Mouse (Mus musculus) layer of hippocampus, adult 2 months (tissue): ENCODE data around the gene Pip4p1. TPM values are rescaled to one million over a fixed set of nuclear protein-coding genes. Genes with fewer than 3 reads are reported as not detected.
"Not testable (repeated sequence)": the region's sequence is repeated elsewhere in the genome, so short reads cannot be mapped to it uniquely, and the experiment has no call there.

Experiments
- DNase-seq, 2 experiments: peaks; one replicate each; pipeline ENCODE4 v3.0.0; 2022; ENCODE audit warnings: low spot score in 2 of 2
- H3K27ac ChIP-seq: fragments of 200-600 bp; 2 replicates; pipeline ENCODE4 v1.8.1; 2022
- H3K4me3 ChIP-seq: fragments of 200-600 bp; 2 replicates; pipeline ENCODE4 v1.8.1; 2022; ENCODE audit warnings: mild to moderate bottlenecking
- CTCF ChIP-seq: fragments of 200-600 bp; conservative IDR thresholded peaks from 2 replicates; pipeline ENCODE4 v1.8.1; 2022; ENCODE audit warnings: antibody characterized with exemption, mild to moderate bottlenecking, moderate library complexity
- total RNA-seq, 2 experiments: library from RNA; stranded (reverse); gene quantifications; 2 replicates each; pipeline ENCODE4 v1.2.3; 2021

Gene Pip4p1
- total RNA-seq, 2 experiments from 2014 or later = 92.9 to 95.6 TPM

- H3K27ac ChIP-seq = peak within 1 kb of the TSS; percentile 53; the same call in 1 of the 2 replicates
- peak within 1 kb of the TSS; percentile 39 for H3K4me3 ChIP-seq
- peak in 1 of 2 experiments; percentile 48 for DNase-seq
- TF ChIP-seq CTCF = peak; percentile 55
Observed at GRCm38 (mm10) chr14:50955942-50956508, 25.4 kb upstream of the Pip4p1 start, which contains the start of gene Pnp2. Gene Pnp2, plus strand, starts transcription at chr14:50955992.

- Histone ChIP-seq H3K27ac (no peak overlapping the region), H3K4me3 (no peak overlapping the region)
- DNase-seq = no peak
- no peak for TF ChIP-seq CTCF
Observed at GRCm38 (mm10) chr14:50955487-50955886, 24.8 kb upstream of the Pip4p1 start.

- Histone ChIP-seq H3K27ac (peak overlapping the region; percentile 87; the same call in 1 of the 2 replicates), H3K4me3 (peak overlapping the region; percentile 68)
- not testable (repeated sequence) for DNase-seq
Observed at GRCm38 (mm10) chr14:50945526-50945925, 14.9 kb upstream of the Pip4p1 start.

GRCm38 (mm10) chr14:50945081-50945480 lies 14.4 kb upstream of the Pip4p1 start:
- H3K4me3 ChIP-seq = peak overlapping the region; percentile 68
- H3K27ac ChIP-seq = peak overlapping the region; percentile 87
- not testable (repeated sequence) for DNase-seq

GRCm38 (mm10) chr14:50944668-50945033 lies 14.0 kb upstream of the Pip4p1 start:
- TF ChIP-seq CTCF = peak; percentile 66
- not testable (repeated sequence) for DNase-seq
- Histone ChIP-seq H3K27ac (peak overlapping the region; percentile 87), H3K4me3 (peak overlapping the region; percentile 68)

GRCm38 (mm10) chr14:50943932-50944667 lies 13.4 kb upstream of the Pip4p1 start, which contains the start of gene Gm49342:
Gene Gm49342, plus strand, starts transcription at chr14:50944517.
- peak within 1 kb of the TSS; percentile 87 for H3K27ac ChIP-seq
- peak; percentile 83 to 85 for DNase-seq
- no peak for TF ChIP-seq CTCF
- H3K4me3 ChIP-seq = peak within 1 kb of the TSS; percentile 68

- no peak for DNase-seq
- Histone ChIP-seq H3K27ac (no peak overlapping the region), H3K4me3 (no peak overlapping the region)
- no peak for TF ChIP-seq CTCF
Observed at GRCm38 (mm10) chr14:50938940-50939339, 8.3 kb upstream of the Pip4p1 start.

GRCm38 (mm10) chr14:50938119-50938908 lies 7.7 kb upstream of the Pip4p1 start:
- H3K4me3 ChIP-seq = no peak overlapping the region
- TF ChIP-seq CTCF = no peak
- no peak for DNase-seq
- H3K27ac ChIP-seq = no peak overlapping the region

- no peak for TF ChIP-seq CTCF
- Histone ChIP-seq H3K27ac (no peak overlapping the region), H3K4me3 (no peak overlapping the region)
- no peak for DNase-seq
Observed at GRCm38 (mm10) chr14:50936649-50937048, 6.0 kb upstream of the Pip4p1 start.

- peak overlapping the region; percentile 99 for H3K4me3 ChIP-seq
- DNase-seq = no peak
- peak overlapping the region; percentile 85 for H3K27ac ChIP-seq
- TF ChIP-seq CTCF = no peak
Observed at GRCm38 (mm10) chr14:50931493-50932020, 901 bp upstream of the Pip4p1 start.

- DNase-seq = peak in 1 of 2 experiments; percentile 53
- peak overlapping the region; percentile 99 for H3K4me3 ChIP-seq
- no peak for TF ChIP-seq CTCF
- H3K27ac ChIP-seq = peak overlapping the region; percentile 98
Observed at GRCm38 (mm10) chr14:50930377-50930753, 291 bp downstream of the Pip4p1 start.

- TF ChIP-seq CTCF = no peak
- H3K27ac ChIP-seq = peak overlapping the region; percentile 98
- DNase-seq = no peak
- peak overlapping the region; percentile 99 for H3K4me3 ChIP-seq
Observed at GRCm38 (mm10) chr14:50929951-50930350, 705 bp downstream of the Pip4p1 start.

- no peak for DNase-seq
- no peak overlapping the region for H3K27ac ChIP-seq
- no peak overlapping the region for H3K4me3 ChIP-seq
- no peak for TF ChIP-seq CTCF
Observed at GRCm38 (mm10) chr14:50927366-50927765, 3.3 kb downstream of the Pip4p1 start.
